Mouse (Mus musculus) forebrain, embryonic 11.5 days (tissue): ENCODE data around the gene Shisa3. TPM values are rescaled to one million over a fixed set of nuclear protein-coding genes. Genes with fewer than 3 reads are reported as not detected.

Experiments
- ATAC-seq: fragments of 200-750 bp; cut with Nextera tagmentation; replicated peaks from 2 replicates; pipeline ENCODE4 v1.8.0; 2017; ENCODE audit warnings: moderate TSS enrichment; ENCODE audit not compliant: low FRiP score
- DNase-seq: peaks from one replicate; pipeline ENCODE4 v3.0.0-alpha.2; 2017; ENCODE audit warnings: low spot score
- H3K27ac ChIP-seq: fragments of 300-500 bp; sonication (generic); 2 replicates; pipeline ENCODE4 v1.5.1; 2014; ENCODE audit warnings: low read depth, low read length
- H3K27me3 ChIP-seq: fragments of 300-500 bp; sonication (generic); 2 replicates; pipeline ENCODE4 v1.6.1; 2014; ENCODE audit warnings: mild to moderate bottlenecking, low read length, mixed read lengths; ENCODE audit not compliant: control insufficient read depth, insufficient read depth
- H3K36me3 ChIP-seq: fragments of 300-500 bp; sonication (generic); 2 replicates; pipeline ENCODE4 v1.6.1; 2014; ENCODE audit warnings: mild to moderate bottlenecking, low read length, moderate library complexity, mixed read lengths; ENCODE audit not compliant: control insufficient read depth, insufficient read depth
- H3K4me1 ChIP-seq: fragments of 300-500 bp; sonication (generic); replicated peaks from 2 replicates; pipeline ENCODE4 v1.6.1; 2014; ENCODE audit warnings: low read length, mixed read lengths; ENCODE audit not compliant: control insufficient read depth, insufficient read depth
- H3K4me2 ChIP-seq: fragments of 300-500 bp; sonication (generic); 2 replicates; pipeline ENCODE4 v1.6.1; 2014; ENCODE audit warnings: low read depth, mild to moderate bottlenecking, low read length, moderate library complexity, mixed read lengths; ENCODE audit not compliant: severe bottlenecking
- H3K4me3 ChIP-seq: fragments of 300-500 bp; sonication (generic); 2 replicates; pipeline ENCODE4 v1.5.1; 2014; ENCODE audit warnings: low read depth, low read length
- H3K9ac ChIP-seq: fragments of 300-500 bp; sonication (generic); 2 replicates; pipeline ENCODE4 v1.6.1; 2014; ENCODE audit warnings: low read length
- H3K9me3 ChIP-seq: fragments of 300-500 bp; sonication (generic); 2 replicates; pipeline ENCODE4 v1.6.1; 2016; ENCODE audit warnings: low read length, mixed read lengths; ENCODE audit not compliant: control insufficient read depth
- WGBS: fragments of 180-500 bp; shearing (Covaris S2); extraction: QIAGEN DNeasy Blood & Tissue Kit; methylation state at CpG from one replicate; pipeline ENCODE4 v1.1.7; 2014; 5-methylcytosine and 5-hydroxymethylcytosine counted together
- polyA plus RNA-seq: library from polyadenylated mRNA; unstranded; fragments of >200 nt; fragmentation: Nextera tagmentation; extraction: Ambion mirVana; gene quantifications from 2 replicates; pipeline ENCODE4 v1.2.1, GENCODE M21; 2014

The Shisa3 gene
- polyA plus RNA-seq, 1 experiment from 2014 or later: 0.76 TPM

- no peaks in the 10 kb centered on the region for H3K9me3 ChIP-seq
- no peak overlapping the region for H3K4me3 ChIP-seq
- no peak overlapping the region for H3K4me2 ChIP-seq
- ATAC-seq (no peak), DNase-seq (no peak)
- 86% methylated on average over 7 of the region's 7 CpGs for WGBS
- no peak overlapping the region for H3K9ac ChIP-seq
- H3K4me1 ChIP-seq: no peaks in the 10 kb centered on the region
- H3K36me3 ChIP-seq: no peaks in the 10 kb centered on the region
- H3K27ac ChIP-seq: no peak overlapping the region
- no peaks in the 10 kb centered on the region for H3K27me3 ChIP-seq
Measured at GRCm38 (mm10) chr5:67595629-67596028, 12.1 kb upstream of the Shisa3 start.

- no peak overlapping the region for H3K27ac ChIP-seq
- no peaks in the 10 kb centered on the region for H3K36me3 ChIP-seq
- H3K27me3 ChIP-seq: no peaks in the 10 kb centered on the region
- ATAC-seq (no peak), DNase-seq (no peak)
- WGBS: 88% methylated on average over 9 of the region's 9 CpGs
- no peaks in the 10 kb centered on the region for H3K4me1 ChIP-seq
- H3K4me2 ChIP-seq: no peak overlapping the region
- no peaks in the 10 kb centered on the region for H3K9me3 ChIP-seq
- no peak overlapping the region for H3K9ac ChIP-seq
- no peak overlapping the region for H3K4me3 ChIP-seq
Measured at GRCm38 (mm10) chr5:67599935-67600334, 7.7 kb upstream of the Shisa3 start.

GRCm38 (mm10) chr5:67605951-67606350 lies 1.7 kb upstream of the Shisa3 start:
- H3K36me3 ChIP-seq: no peaks in the 10 kb centered on the region
- no peaks in the 10 kb centered on the region for H3K9me3 ChIP-seq
- H3K9ac ChIP-seq: no peak overlapping the region
- H3K4me1 ChIP-seq: peaks cover 13% of the 10 kb centered on the region
- no peak overlapping the region for H3K27ac ChIP-seq
- H3K4me3 ChIP-seq: no peak overlapping the region
- DNase-seq (no peak), ATAC-seq (no peak)
- 49% methylated on average over 5 of the region's 5 CpGs for WGBS
- H3K27me3 ChIP-seq: peaks cover 49% of the 10 kb centered on the region
- no peak overlapping the region for H3K4me2 ChIP-seq

- Histone ChIP-seq H3K9ac (peak overlapping the region; percentile 44), H3K9me3 (no peaks in the 10 kb centered on the region), H3K27me3 (peaks cover 54% of the 10 kb centered on the region), H3K4me2 (peak overlapping the region; percentile 90), H3K4me3 (peak overlapping the region; percentile 49), H3K27ac (no peak overlapping the region), H3K4me1 (peaks cover 13% of the 10 kb centered on the region), H3K36me3 (no peaks in the 10 kb centered on the region)
- 1% methylated on average over 66 of the region's 66 CpGs for WGBS
- DNase-seq (peak; percentile 63), ATAC-seq (peak; percentile 63)
Measured at GRCm38 (mm10) chr5:67606916-67607803, 522 bp upstream of the Shisa3 start.

GRCm38 (mm10) chr5:67608674-67609519 lies 1.2 kb downstream of the Shisa3 start:
- H3K36me3 ChIP-seq: no peaks in the 10 kb centered on the region
- H3K9ac ChIP-seq: peak overlapping the region; percentile 44
- H3K4me1 ChIP-seq: peaks cover 13% of the 10 kb centered on the region
- ATAC-seq (peak; percentile 31), DNase-seq (no peak)
- peaks cover 54% of the 10 kb centered on the region for H3K27me3 ChIP-seq
- 1% methylated on average over 31 of the region's 31 CpGs for WGBS
- H3K9me3 ChIP-seq: no peaks in the 10 kb centered on the region
- H3K4me2 ChIP-seq: peak overlapping the region; percentile 90
- no peak overlapping the region for H3K27ac ChIP-seq
- peak overlapping the region; percentile 49 for H3K4me3 ChIP-seq

GRCm38 (mm10) chr5:67609520-67609837 lies 1.8 kb downstream of the Shisa3 start:
- Histone ChIP-seq H3K4me3 (no peak overlapping the region), H3K4me1 (peaks cover 13% of the 10 kb centered on the region), H3K27ac (no peak overlapping the region), H3K4me2 (no peak overlapping the region), H3K9ac (no peak overlapping the region), H3K27me3 (peaks cover 54% of the 10 kb centered on the region), H3K9me3 (no peaks in the 10 kb centered on the region), H3K36me3 (no peaks in the 10 kb centered on the region)
- 9% methylated on average over 2 of the region's 2 CpGs for WGBS
- no peak for ATAC-seq
- DNase-seq: no peak

GRCm38 (mm10) chr5:67621230-67621629 lies 13.5 kb downstream of the Shisa3 start:
- Histone ChIP-seq H3K9ac (no peak overlapping the region), H3K36me3 (no peaks in the 10 kb centered on the region), H3K4me2 (no peak overlapping the region), H3K27me3 (no peaks in the 10 kb centered on the region), H3K4me1 (no peaks in the 10 kb centered on the region), H3K27ac (no peak overlapping the region), H3K4me3 (no peak overlapping the region), H3K9me3 (no peaks in the 10 kb centered on the region)
- DNase-seq: no peak
- whole genome bisulfite sequencing: 93% methylated on average over 12 of the region's 12 CpGs
- no peak for ATAC-seq

GRCm38 (mm10) chr5:67628180-67628940 lies 20.7 kb downstream of the Shisa3 start:
- DNase-seq (no peak), ATAC-seq (no peak)
- Histone ChIP-seq H3K36me3 (no peaks in the 10 kb centered on the region), H3K4me1 (peaks cover 5% of the 10 kb centered on the region; the same call in 1 of the 2 replicates), H3K9me3 (no peaks in the 10 kb centered on the region), H3K4me3 (no peak overlapping the region), H3K27me3 (no peaks in the 10 kb centered on the region; the same call in 1 of the 2 replicates), H3K27ac (no peak overlapping the region), H3K9ac (no peak overlapping the region), H3K4me2 (no peak overlapping the region)
- 77% methylated on average over 9 of the region's 9 CpGs for WGBS
